Mouse (Mus musculus) midbrain, embryonic 16.5 days (tissue): ENCODE results near the gene Ascl2. TPM values are rescaled to one million over a fixed set of nuclear protein-coding genes. Genes with fewer than 3 reads are reported as not detected.

ENCODE experiments used
- ATAC-seq: fragments of 200-750 bp; cut with Nextera tagmentation; 2 replicates; pipeline ENCODE4 v1.8.0; 2017; ENCODE audit warnings: moderate TSS enrichment
- H3K27ac ChIP-seq: fragments of 300-500 bp; sonication (generic); 2 replicates; pipeline ENCODE4 v1.5.1; 2014; ENCODE audit warnings: mild to moderate bottlenecking, low read length, mixed read lengths
- H3K27me3 ChIP-seq: fragments of 300-500 bp; sonication (generic); 2 replicates; pipeline ENCODE4 v1.6.1; 2014; ENCODE audit warnings: low read depth, low read length, mixed read lengths; ENCODE audit not compliant: control insufficient read depth, insufficient read depth
- H3K36me3 ChIP-seq: fragments of 300-500 bp; sonication (generic); 2 replicates; pipeline ENCODE4 v1.6.1; 2014; ENCODE audit warnings: mild to moderate bottlenecking, low read length, moderate library complexity, mixed read lengths; ENCODE audit not compliant: control insufficient read depth, insufficient read depth
- H3K4me1 ChIP-seq: fragments of 300-500 bp; sonication (generic); 2 replicates; pipeline ENCODE4 v1.6.1; 2014; ENCODE audit warnings: mild to moderate bottlenecking, low read length, mixed read lengths; ENCODE audit not compliant: control insufficient read depth, insufficient read depth
- H3K4me2 ChIP-seq: fragments of 300-500 bp; sonication (generic); 2 replicates; pipeline ENCODE4 v1.6.1; 2014; ENCODE audit warnings: mild to moderate bottlenecking, low read length, mixed read lengths
- H3K4me3 ChIP-seq: fragments of 300-500 bp; sonication (generic); 2 replicates; pipeline ENCODE4 v1.5.1; 2014; ENCODE audit warnings: low read depth, mild to moderate bottlenecking, low read length, moderate library complexity, mixed read lengths
- H3K9ac ChIP-seq: fragments of 300-500 bp; sonication (generic); 2 replicates; pipeline ENCODE4 v1.6.1; 2014; ENCODE audit warnings: low read depth, low read length, mixed read lengths
- H3K9me3 ChIP-seq: fragments of 300-500 bp; sonication (generic); replicated peaks from 2 replicates; pipeline ENCODE4 v1.6.1; 2014; ENCODE audit warnings: mild to moderate bottlenecking, low read length, mixed read lengths; ENCODE audit not compliant: control insufficient read depth, poor library complexity, severe bottlenecking
- WGBS: fragments of 180-500 bp; shearing (Covaris S2); extraction: QIAGEN DNeasy Blood & Tissue Kit; methylation state at CpG from one replicate; pipeline ENCODE4 v1.1.7; 2014; 5-methylcytosine and 5-hydroxymethylcytosine counted together
- polyA plus RNA-seq: library from polyadenylated mRNA; unstranded; fragments of >200 nt; fragmentation: Nextera tagmentation; extraction: Ambion mirVana; gene quantifications from 2 replicates; pipeline ENCODE4 v1.2.1, GENCODE M21; 2015

The Ascl2 gene
- polyA plus RNA-seq, 1 experiment from 2014 or later, result 0.55 TPM

DNA sequence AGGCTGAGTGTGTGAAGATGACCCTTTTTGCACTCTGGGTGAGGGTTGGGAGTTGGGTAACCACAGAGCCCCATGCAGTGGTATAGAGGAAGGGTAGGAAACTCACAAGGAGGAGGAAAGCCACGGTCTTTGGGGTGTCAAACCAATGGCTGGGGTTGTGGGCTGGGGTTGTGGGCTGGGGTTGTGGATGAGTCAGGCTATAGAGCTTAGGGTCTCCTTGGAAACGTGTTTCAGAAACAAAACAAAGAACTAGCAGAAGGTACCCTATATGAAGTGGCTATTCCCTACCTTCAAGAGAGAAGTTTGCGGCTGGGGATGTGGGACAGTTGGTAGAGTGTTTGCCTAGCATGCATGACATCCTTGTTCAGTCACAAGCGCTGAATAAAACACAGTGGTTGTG lies 40.9 kb upstream of the Ascl2 start:
- Histone ChIP-seq H3K36me3 (no peaks in the 10 kb centered on the region), H3K27ac (no peak overlapping the region), H3K9me3 (no peaks in the 10 kb centered on the region), H3K9ac (no peak overlapping the region), H3K4me1 (0 out of 2 replicates have a peak, but pooled peaks cover 2% of the 10 kb centered on the region), H3K27me3 (no peaks in the 10 kb centered on the region), H3K4me2 (no peak overlapping the region), H3K4me3 (no peak overlapping the region)
- WGBS, result 88% methylated on average over 4 of the region's 4 CpGs
- ATAC-seq, result no peak

DNA sequence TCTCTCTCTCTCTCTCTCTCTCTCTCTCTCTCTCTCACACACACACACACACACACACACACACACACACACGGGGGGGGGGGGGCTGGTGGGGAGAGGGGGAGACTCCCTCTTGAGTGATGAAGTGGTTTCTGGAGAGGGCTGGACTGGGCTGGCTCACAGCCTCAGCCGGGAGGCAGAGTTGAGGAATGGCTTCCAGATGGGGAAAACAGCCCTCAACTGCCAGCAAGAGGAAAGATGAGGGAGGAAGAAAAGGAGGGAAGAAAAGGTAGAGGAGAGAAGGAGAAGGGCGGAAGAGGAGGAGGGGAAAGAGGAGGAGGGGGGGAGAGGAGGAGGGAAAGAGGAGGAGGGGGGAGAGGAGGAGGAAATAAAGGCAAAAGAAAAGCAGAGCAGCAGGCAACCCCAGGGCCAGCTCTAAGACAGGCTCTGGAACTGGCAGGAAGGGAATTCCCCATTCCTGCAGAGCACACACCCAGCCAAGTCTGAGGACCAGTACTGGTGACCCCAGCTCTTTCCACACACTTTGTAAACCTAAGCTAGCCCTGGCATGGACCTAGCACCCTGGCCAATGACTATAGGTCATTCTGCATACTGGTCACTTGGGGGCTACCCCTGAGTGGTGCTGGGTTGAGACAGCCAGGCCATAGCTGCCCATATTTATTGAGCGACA lies 40.1 kb upstream of the Ascl2 start:
- no peak overlapping the region for H3K4me3 ChIP-seq
- 0 out of 2 replicates have a peak, but pooled peaks cover 2% of the 10 kb centered on the region for H3K4me1 ChIP-seq
- no peak overlapping the region for H3K4me2 ChIP-seq
- WGBS, result 59% methylated on average over 3 of the region's 4 CpGs
- no peaks in the 10 kb centered on the region for H3K27me3 ChIP-seq
- H3K27ac ChIP-seq, result no peak overlapping the region
- no peak for ATAC-seq
- no peak overlapping the region for H3K9ac ChIP-seq
- H3K36me3 ChIP-seq, result no peaks in the 10 kb centered on the region
- H3K9me3 ChIP-seq, result no peaks in the 10 kb centered on the region

DNA sequence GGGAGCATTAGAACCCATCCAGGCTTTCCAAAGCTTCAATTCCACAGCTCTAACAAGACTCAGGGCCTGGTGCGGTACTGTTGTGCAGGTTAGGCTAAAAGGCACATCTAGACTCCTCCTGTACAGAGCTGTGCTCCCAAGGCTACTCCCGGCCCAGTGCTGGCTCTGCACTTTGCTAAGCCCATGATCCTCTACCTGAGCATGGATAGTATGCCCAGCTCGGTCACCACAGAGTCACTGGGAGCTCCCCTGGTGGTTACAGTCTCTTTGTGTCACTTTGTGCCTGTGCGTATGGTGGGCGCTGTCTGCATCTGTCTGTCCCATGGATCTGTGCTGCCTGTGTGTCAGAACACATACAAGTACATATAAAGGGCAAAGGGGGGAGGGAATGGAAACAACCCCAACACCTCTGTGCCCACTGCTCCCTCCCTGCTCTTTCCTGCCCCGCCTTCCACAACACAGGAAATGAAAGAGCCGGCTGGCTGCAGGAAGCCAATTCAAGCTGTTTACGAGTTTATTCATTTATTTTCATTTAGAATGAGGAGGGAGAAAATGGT lies 39.4 kb upstream of the Ascl2 start:
- H3K4me3 ChIP-seq, result no peak overlapping the region
- ATAC-seq, result peak; percentile 21; the same call in 1 of the 2 replicates
- H3K27ac ChIP-seq, result peak overlapping the region; percentile 39; the same call in 1 of the 2 replicates
- no peaks in the 10 kb centered on the region for H3K27me3 ChIP-seq
- H3K9me3 ChIP-seq, result no peaks in the 10 kb centered on the region
- WGBS, result 66% methylated on average over 8 of the region's 8 CpGs
- no peaks in the 10 kb centered on the region for H3K36me3 ChIP-seq
- no peak overlapping the region for H3K4me2 ChIP-seq
- no peak overlapping the region for H3K9ac ChIP-seq
- H3K4me1 ChIP-seq, result 0 out of 2 replicates have a peak, but pooled peaks cover 2% of the 10 kb centered on the region

DNA sequence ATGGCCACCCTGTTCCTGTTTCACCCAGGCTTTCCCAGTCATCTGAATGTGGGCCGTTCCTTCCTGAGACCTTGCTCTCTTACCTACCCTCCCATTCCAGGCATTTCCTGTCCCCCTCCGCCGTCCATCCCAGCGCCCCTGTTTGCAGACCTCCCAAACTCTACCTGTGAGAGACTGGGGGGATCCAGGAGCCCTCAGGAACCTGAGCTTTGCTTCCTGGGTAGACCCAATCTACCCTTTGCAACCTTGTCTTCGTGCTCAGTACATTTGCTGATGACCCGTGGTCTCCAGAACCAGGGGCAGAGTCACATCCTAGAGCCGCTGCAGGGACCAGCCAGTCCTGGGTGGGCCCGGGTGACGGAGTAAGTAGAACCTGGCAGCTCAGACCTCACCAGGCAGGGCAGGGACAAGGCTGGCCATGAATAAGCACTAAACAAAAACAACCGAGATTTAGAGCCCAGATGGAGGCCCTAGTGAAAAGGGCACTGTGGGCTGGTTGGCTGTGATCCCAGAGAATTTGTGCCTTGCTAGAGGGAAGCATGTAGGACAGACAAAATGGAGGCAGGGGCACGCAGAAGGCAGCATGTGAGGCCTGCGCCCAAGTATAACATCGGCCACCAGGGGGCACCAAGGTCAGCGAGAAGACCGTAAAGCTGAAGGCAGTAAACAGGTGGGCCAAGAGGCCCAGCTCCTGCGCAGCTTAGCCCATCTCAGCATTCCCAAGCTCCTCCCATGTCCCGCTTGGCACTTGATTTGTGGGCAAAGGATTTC lies 38.7 kb upstream of the Ascl2 start:
- no peak overlapping the region for H3K4me3 ChIP-seq
- H3K9ac ChIP-seq, result no peak overlapping the region
- H3K9me3 ChIP-seq, result no peaks in the 10 kb centered on the region
- no peak overlapping the region for H3K4me2 ChIP-seq
- peak; percentile 80 for ATAC-seq
- 37% methylated on average over 17 of the region's 17 CpGs for WGBS
- peak overlapping the region; percentile 39; the same call in 1 of the 2 replicates for H3K27ac ChIP-seq
- H3K27me3 ChIP-seq, result no peaks in the 10 kb centered on the region
- 0 out of 2 replicates have a peak, but pooled peaks cover 2% of the 10 kb centered on the region for H3K4me1 ChIP-seq
- H3K36me3 ChIP-seq, result no peaks in the 10 kb centered on the region

DNA sequence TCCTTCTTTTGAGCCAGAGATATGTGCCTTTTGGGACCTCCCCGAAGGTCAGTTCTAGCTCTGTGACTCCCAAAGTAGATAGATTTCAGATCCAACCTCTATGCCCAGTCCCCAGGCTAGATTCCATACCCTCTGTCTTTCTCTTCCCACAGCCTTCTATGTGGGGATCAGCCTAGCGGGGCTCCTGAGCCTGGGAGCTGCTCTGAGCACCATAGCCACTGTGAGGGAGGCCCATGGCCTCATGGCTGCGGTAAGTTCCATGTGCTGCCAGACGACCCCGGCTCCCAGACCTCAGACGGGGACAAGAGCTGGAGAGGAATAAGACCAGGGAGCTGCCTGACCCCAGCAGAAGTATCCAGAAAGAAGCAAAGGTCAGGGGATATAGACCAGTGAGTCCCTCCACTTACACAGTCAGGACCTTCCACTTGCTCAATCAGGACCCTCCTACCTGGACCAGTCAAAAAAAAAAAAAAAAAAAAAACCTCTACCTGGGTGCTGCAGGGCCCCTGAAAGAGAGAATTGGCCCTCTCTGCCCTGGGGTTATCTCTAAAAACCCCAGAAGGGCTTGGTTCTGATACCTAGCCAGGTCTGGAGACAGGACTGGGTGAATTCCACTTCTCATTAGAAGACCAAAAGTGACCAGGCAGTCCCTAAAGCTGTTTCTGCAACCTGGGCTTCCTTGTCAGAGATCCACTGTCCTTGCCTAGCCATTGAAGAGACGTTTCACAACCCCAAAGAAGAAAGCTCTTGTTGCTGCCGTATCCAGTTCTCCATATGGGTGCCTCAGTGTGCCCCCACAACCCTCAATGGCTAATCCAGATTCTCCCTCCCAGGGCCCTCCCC lies 37.9 kb upstream of the Ascl2 start:
- 0 out of 2 replicates have a peak, but pooled peaks cover 2% of the 10 kb centered on the region for H3K4me1 ChIP-seq
- no peaks in the 10 kb centered on the region for H3K9me3 ChIP-seq
- H3K36me3 ChIP-seq, result no peaks in the 10 kb centered on the region
- ATAC-seq, result no peak
- H3K9ac ChIP-seq, result no peak overlapping the region
- no peak overlapping the region for H3K27ac ChIP-seq
- H3K27me3 ChIP-seq, result no peaks in the 10 kb centered on the region
- H3K4me2 ChIP-seq, result no peak overlapping the region
- WGBS, result 92% methylated on average over 8 of the region's 8 CpGs
- no peak overlapping the region for H3K4me3 ChIP-seq

DNA sequence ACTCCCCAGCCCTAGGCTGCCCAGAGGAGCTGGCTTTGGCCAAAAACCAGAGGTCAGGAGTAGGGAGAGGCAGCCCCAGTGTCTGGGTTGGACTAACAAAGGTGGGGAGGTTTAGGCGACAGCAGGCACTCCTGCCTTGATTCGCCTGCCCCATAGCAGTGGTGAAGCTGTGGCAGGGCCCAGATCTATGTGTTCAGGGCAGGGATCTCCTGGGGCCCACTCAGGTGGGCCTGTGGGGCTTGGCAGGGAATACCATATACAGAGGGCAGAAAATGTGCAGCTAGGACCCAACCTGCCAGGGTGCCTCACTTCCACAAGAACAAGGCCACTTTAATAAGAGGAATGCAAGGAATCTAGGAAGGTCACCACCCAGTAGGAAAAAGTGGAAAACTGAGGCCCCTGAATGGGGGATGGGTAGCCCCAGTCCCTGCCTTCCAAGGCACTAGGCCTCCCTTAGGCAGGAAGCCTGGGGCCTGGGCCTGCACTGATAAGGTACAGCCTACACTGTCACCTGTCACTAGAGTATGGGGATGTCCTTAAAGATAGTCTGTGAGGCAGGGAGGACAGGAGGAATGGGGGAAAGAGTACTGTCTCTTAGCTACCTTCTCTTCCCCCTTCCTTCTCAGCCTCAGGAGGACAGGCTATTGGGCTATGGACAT lies 37.2 kb upstream of the Ascl2 start:
- Histone ChIP-seq H3K27ac (no peak overlapping the region), H3K9me3 (no peaks in the 10 kb centered on the region), H3K27me3 (no peaks in the 10 kb centered on the region), H3K4me2 (no peak overlapping the region), H3K4me1 (0 out of 2 replicates have a peak, but pooled peaks cover 2% of the 10 kb centered on the region), H3K36me3 (no peaks in the 10 kb centered on the region), H3K4me3 (no peak overlapping the region), H3K9ac (no peak overlapping the region)
- ATAC-seq, result no peak
- WGBS, result 78% methylated on average over 2 of the region's 2 CpGs

DNA sequence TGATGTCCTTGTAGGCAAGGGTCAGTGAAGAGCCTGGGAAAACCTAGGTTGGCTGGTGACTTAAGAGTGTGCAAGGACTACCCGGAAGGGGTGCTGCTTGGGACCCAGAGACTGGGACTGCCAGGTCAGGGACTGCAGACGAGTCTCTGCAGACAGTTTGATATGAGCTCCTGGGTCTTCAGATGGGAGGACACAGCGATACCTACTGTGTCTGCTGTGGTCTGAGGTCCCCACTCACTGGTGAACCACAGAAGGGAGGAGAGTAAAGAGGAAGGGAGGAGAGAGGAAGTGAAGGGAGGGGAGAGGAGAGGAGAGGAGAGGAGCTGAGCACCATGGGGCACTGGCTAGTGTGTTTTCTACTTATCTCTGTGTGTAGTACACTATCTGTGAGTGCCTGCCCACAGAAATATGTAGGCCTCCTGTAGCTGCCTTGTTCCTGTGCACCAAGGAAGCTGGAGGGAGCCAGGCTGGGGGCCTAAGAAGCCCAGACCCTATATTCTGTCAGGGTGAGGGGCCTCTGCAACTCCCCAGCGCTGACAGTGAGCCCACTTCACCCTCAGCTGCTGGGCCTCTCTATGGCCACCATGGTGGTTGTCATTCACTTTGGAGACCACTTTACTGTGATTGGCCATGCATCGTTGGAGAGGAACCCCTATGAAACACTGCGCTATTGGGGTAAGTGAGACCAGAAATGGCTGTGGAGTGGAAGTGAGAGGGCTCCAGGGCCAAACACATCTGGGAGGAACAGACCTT lies 36.5 kb upstream of the Ascl2 start:
- H3K9ac ChIP-seq, result no peak overlapping the region
- no peaks in the 10 kb centered on the region for H3K36me3 ChIP-seq
- H3K4me1 ChIP-seq, result 0 out of 2 replicates have a peak, but pooled peaks cover 2% of the 10 kb centered on the region
- H3K4me2 ChIP-seq, result no peak overlapping the region
- H3K4me3 ChIP-seq, result no peak overlapping the region
- H3K27me3 ChIP-seq, result no peaks in the 10 kb centered on the region
- ATAC-seq, result no peak
- no peak overlapping the region for H3K27ac ChIP-seq
- 88% methylated on average over 6 of the region's 6 CpGs for WGBS
- no peaks in the 10 kb centered on the region for H3K9me3 ChIP-seq
